Mouse (Mus musculus): Measurements from ENCODE around the gene Fktn.
A peak's percentile ranks its signal among the peaks of the same experiment; 100 is the strongest.
"Not testable (repeated sequence)": the region's sequence is repeated elsewhere in the genome, so short reads cannot be mapped to it uniquely, and the experiment has no call there.

Fktn gene

GRCm38 (mm10) chr4:53773911-53774310 lies 60.1 kb downstream of the Fktn start:
- DNase-seq, result no peak

- no peak for DNase-seq
These were observed 67.6 kb downstream of the Fktn start for GRCm38 (mm10) chr4:53781396-53781795.

- DNase-seq, result no peak
These were observed 68.6 kb downstream of the Fktn start for GRCm38 (mm10) chr4:53782216-53783070.

GRCm38 (mm10) chr4:53785746-53786398 lies 72.1 kb downstream of the Fktn start:
- peak; percentile 26 to 39 for DNase-seq

GRCm38 (mm10) chr4:53786851-53787250 lies 73.1 kb downstream of the Fktn start:
- DNase-seq, result no peak

- no peak for DNase-seq
These were observed 75.5 kb downstream of the Fktn start for GRCm38 (mm10) chr4:53789346-53789745.

GRCm38 (mm10) chr4:53794257-53794966 lies 80.6 kb downstream of the Fktn start:
- no peak for DNase-seq

GRCm38 (mm10) chr4:53795086-53795485 lies 81.3 kb downstream of the Fktn start:
- no peak for DNase-seq

- no peak for DNase-seq
These were observed 81.9 kb downstream of the Fktn start for GRCm38 (mm10) chr4:53795706-53796105.

GRCm38 (mm10) chr4:53796865-53797772 lies 83.3 kb downstream of the Fktn start:
- DNase-seq, result no peak

- DNase-seq, result no peak
These were observed 85.3 kb downstream of the Fktn start for GRCm38 (mm10) chr4:53798896-53799676.

- DNase-seq, result no peak
These were observed 86.0 kb downstream of the Fktn start for GRCm38 (mm10) chr4:53799753-53800152.

GRCm38 (mm10) chr4:53803674-53804073 lies 89.9 kb downstream of the Fktn start:
- DNase-seq, result not testable (repeated sequence)

GRCm38 (mm10) chr4:53806428-53806827 lies 92.6 kb downstream of the Fktn start:
- not testable (repeated sequence) for DNase-seq

- DNase-seq, result no peak
These were observed 104.5 kb downstream of the Fktn start for GRCm38 (mm10) chr4:53818320-53818719.

GRCm38 (mm10) chr4:53823697-53824096 lies 109.9 kb downstream of the Fktn start:
- DNase-seq, result no peak

GRCm38 (mm10) chr4:53824831-53825230 lies 111.0 kb downstream of the Fktn start:
- DNase-seq, result no peak

GRCm38 (mm10) chr4:53825821-53826605 lies 112.2 kb downstream of the Fktn start, which contains the start of gene Tmem38b:
Gene Tmem38b (plus strand): TSS chr4:53826045.
- DNase-seq, result peak; percentile 71 to 74

GRCm38 (mm10) chr4:53826641-53827248 lies 112.9 kb downstream of the Fktn start:
- no peak for DNase-seq

Data from thymus, postnatal 36 days (tissue).